Mouse (Mus musculus): ENCODE measurements around the gene Hemk1. TPM values are rescaled to one million over a fixed set of nuclear protein-coding genes. Genes with fewer than 3 reads are reported as not detected.

The Hemk1 gene
- polyA plus RNA-seq (2012; rRNA removed) = 22.0 TPM in 2 replicates

DNA sequence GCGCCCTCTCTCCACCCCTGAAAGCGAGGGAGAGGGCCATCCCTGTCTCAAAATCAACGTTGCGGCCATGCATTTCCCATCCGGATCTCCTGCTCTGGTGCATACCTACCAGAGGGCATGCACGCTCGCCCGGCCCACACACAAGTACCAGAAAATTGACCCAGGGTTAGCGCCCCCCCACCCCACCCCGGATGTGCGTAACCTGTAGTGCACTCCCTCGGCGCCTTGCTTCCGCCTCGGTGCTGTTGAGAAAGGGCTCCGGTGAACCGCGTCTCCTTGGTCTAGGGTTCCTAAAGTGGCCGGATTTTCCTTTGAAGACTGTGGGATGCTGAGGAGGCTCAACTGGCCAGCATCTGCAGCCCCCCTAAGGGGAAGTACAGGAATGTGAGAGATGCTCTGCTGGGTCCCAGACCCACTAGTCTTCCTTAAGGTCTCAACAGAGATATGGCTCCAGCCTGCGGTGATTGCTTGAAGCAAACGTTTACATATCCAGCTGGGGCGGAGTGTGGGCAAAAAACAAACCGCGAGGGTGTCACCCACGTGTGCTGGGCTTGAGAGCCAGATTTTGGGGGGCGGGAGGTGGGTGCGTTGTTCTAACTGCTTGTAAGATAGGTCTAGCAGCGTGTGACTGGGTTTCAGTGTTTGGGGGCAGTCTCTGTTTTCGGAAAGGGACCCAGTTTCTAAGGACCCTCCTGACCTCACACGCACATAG lies at the start of gene Hemk1:
Hemk1 (minus strand) TSS at position 179 of the 712 bp plus-strand sequence.
- Histone ChIP-seq H3K27me3 (ENCODE audit: control insufficient read depth, insufficient read depth, low read length) (no peaks in the 10 kb centered on the region), H3K4me3 (ENCODE audit: control insufficient read depth, low read depth, low read length) (peak within 1 kb of the TSS; percentile 98), H3K36me3 (ENCODE audit: control insufficient read depth, insufficient read depth, low read length) (peaks cover 1% of the 10 kb centered on the region; the same call in 1 of the 2 replicates), H3K4me1 (ENCODE audit: control insufficient read depth, insufficient read depth, low read length) (peaks cover 18% of the 10 kb centered on the region), H3K27ac (ENCODE audit: control insufficient read depth, insufficient read depth, low read depth, low read length) (peak within 1 kb of the TSS; percentile 86)
- no peak for TF ChIP-seq CTCF (IDR thresholded peaks at IDR 0.05; ENCODE audit: control insufficient read depth, insufficient read depth, insufficient replicate concordance, low read depth, low read length)
- peak; percentile 55; the same call in 1 of the 2 replicates for TF ChIP-seq POLR2A (IDR thresholded peaks at IDR 0.05; ENCODE audit: control insufficient read depth, low read depth, low read length)

DNA sequence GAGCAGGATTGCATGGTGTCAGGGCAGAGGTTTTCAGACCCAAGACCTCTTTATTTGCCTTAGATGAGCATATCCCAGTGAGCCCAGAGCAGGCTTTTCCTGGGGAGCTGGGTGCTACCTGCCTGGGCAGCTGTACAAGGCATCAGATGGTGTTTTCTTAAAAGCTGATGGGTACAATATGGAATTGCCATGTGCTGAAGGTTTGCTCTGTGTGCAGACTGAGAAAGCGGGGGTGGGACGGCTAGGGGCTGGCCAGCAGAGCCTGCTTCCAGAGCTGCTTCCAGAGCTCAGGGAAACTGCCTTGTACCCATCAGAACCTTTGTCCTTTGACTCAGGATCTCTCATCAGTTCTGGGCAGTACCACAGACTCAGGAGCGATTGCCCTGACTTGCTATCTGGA lies 49.6 kb upstream of the Hemk1 start:
- Histone ChIP-seq H3K36me3 (ENCODE audit: control insufficient read depth, insufficient read depth, low read length) (no peaks in the 10 kb centered on the region), H3K4me3 (ENCODE audit: control insufficient read depth, low read depth, low read length) (no peak overlapping the region), H3K4me1 (ENCODE audit: control insufficient read depth, insufficient read depth, low read length) (no peaks in the 10 kb centered on the region), H3K27ac (ENCODE audit: control insufficient read depth, insufficient read depth, low read depth, low read length) (no peak overlapping the region), H3K27me3 (ENCODE audit: control insufficient read depth, insufficient read depth, low read length) (no peaks in the 10 kb centered on the region)
- TF ChIP-seq CTCF (IDR thresholded peaks at IDR 0.05; ENCODE audit: control insufficient read depth, insufficient read depth, insufficient replicate concordance, low read depth, low read length) (no peak), POLR2A (IDR thresholded peaks at IDR 0.05; ENCODE audit: control insufficient read depth, low read depth, low read length) (no peak)

DNA sequence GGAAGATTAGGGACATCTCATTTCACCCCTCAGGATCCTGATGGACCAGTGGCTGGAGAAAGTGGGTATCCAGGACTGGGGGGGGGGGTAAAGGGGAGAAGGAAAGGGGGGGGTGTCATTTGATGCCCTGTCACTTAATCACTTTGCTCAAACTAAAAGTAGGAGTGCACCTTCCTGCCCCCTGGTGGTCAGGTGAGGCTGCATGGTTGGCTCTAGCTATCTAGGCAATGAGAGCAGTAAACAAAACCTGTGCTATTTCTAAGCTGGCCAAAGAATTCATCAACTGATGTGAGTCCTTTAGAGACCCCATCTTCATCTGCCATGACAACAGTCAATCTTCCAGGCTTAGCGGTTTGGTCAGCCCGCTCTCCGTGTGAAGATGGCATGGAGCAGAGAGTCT lies 48.6 kb upstream of the Hemk1 start:
- H3K36me3 ChIP-seq (ENCODE audit: control insufficient read depth, insufficient read depth, low read length) = no peaks in the 10 kb centered on the region
- H3K27me3 ChIP-seq (ENCODE audit: control insufficient read depth, insufficient read depth, low read length) = no peaks in the 10 kb centered on the region
- no peak overlapping the region for H3K27ac ChIP-seq (ENCODE audit: control insufficient read depth, insufficient read depth, low read depth, low read length)
- H3K4me3 ChIP-seq (ENCODE audit: control insufficient read depth, low read depth, low read length) = no peak overlapping the region
- no peaks in the 10 kb centered on the region for H3K4me1 ChIP-seq (ENCODE audit: control insufficient read depth, insufficient read depth, low read length)
- peak; percentile 29; the same call in 1 of the 2 replicates for TF ChIP-seq CTCF (IDR thresholded peaks at IDR 0.05; ENCODE audit: control insufficient read depth, insufficient read depth, insufficient replicate concordance, low read depth, low read length)
- TF ChIP-seq POLR2A (IDR thresholded peaks at IDR 0.05; ENCODE audit: control insufficient read depth, low read depth, low read length) = no peak

DNA sequence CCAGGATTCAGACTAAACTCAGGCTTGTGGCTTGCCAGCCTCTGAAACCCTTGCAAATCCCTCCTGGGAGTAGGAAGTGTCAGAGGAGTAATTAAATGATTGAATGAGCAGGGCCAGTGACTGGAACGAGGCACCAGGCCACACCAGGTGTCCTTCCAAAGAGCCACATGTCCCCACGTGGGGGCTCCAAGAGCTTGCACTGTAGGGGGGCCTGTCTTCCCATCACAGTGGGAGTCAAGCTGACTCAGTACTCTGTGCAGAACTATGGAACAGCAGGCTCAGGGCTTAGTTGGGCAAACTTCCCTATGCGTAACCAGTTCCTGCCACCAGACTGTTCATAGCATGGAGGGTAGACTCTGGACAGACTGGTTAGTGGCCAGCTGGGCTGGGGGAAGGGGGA lies 46.2 kb upstream of the Hemk1 start:
- Histone ChIP-seq H3K4me3 (ENCODE audit: control insufficient read depth, low read depth, low read length) (no peak overlapping the region), H3K27ac (ENCODE audit: control insufficient read depth, insufficient read depth, low read depth, low read length) (no peak overlapping the region), H3K27me3 (ENCODE audit: control insufficient read depth, insufficient read depth, low read length) (no peaks in the 10 kb centered on the region), H3K4me1 (ENCODE audit: control insufficient read depth, insufficient read depth, low read length) (no peaks in the 10 kb centered on the region), H3K36me3 (ENCODE audit: control insufficient read depth, insufficient read depth, low read length) (no peaks in the 10 kb centered on the region)
- TF ChIP-seq POLR2A (IDR thresholded peaks at IDR 0.05; ENCODE audit: control insufficient read depth, low read depth, low read length) (no peak), CTCF (IDR thresholded peaks at IDR 0.05; ENCODE audit: control insufficient read depth, insufficient read depth, insufficient replicate concordance, low read depth, low read length) (no peak)

DNA sequence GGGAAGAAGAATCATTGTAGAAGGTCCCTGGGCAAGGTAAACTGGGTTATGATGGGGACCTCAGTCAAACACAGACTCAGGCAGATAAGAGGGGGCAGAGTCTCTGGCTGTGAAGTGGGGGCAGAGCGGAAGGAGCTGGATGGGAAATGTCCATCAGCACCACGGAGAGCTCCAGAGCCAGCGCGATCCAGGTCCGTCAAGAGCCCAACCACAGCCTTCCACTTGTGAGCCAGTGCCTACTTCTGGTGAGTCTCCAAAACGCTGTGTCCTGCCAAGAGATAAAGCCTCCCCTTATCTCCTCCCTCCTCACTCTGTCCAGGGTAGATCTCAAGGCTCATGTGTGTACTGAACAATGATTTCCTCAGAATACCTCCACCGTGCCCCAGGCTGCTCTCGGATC lies 43.6 kb upstream of the Hemk1 start:
- H3K36me3 ChIP-seq (ENCODE audit: control insufficient read depth, insufficient read depth, low read length) = no peaks in the 10 kb centered on the region
- no peaks in the 10 kb centered on the region for H3K4me1 ChIP-seq (ENCODE audit: control insufficient read depth, insufficient read depth, low read length)
- H3K27ac ChIP-seq (ENCODE audit: control insufficient read depth, insufficient read depth, low read depth, low read length) = no peak overlapping the region
- TF ChIP-seq POLR2A (IDR thresholded peaks at IDR 0.05; ENCODE audit: control insufficient read depth, low read depth, low read length) (no peak), CTCF (IDR thresholded peaks at IDR 0.05; ENCODE audit: control insufficient read depth, insufficient read depth, insufficient replicate concordance, low read depth, low read length) (no peak)
- H3K27me3 ChIP-seq (ENCODE audit: control insufficient read depth, insufficient read depth, low read length) = no peaks in the 10 kb centered on the region
- H3K4me3 ChIP-seq (ENCODE audit: control insufficient read depth, low read depth, low read length) = no peak overlapping the region

DNA sequence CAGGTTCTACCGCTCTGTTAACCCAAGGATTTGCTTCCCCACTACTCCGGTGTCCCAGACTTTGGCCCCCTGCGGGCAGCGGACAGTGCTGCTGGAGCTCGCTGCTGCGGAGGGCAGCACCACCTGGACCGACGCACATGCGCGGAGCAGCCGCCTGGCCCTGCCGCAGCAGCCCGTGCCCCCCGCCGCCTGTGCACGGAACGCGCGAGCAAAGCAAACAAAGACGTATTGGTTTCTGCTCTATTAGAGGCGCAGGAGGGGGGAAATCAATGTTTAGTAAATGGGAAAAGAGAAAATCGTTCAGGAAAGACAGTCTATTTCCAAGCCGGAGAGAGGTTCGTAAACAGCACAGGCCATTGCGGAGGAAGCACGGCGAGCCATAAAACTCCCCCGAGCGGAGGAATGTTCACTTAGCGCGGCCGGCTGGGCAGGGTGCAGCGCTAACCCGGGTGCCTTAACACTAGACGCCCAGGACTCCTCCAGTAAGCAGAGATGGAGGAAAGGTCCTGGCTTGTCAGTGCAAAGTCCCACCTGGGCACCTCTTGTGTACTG lies 39.9 kb upstream of the Hemk1 start:
- Histone ChIP-seq H3K27me3 (ENCODE audit: control insufficient read depth, insufficient read depth, low read length) (no peaks in the 10 kb centered on the region), H3K4me3 (ENCODE audit: control insufficient read depth, low read depth, low read length) (peak overlapping the region; percentile 56), H3K27ac (ENCODE audit: control insufficient read depth, insufficient read depth, low read depth, low read length) (no peak overlapping the region), H3K36me3 (ENCODE audit: control insufficient read depth, insufficient read depth, low read length) (no peaks in the 10 kb centered on the region), H3K4me1 (ENCODE audit: control insufficient read depth, insufficient read depth, low read length) (peaks cover 4% of the 10 kb centered on the region)
- TF ChIP-seq CTCF (IDR thresholded peaks at IDR 0.05; ENCODE audit: control insufficient read depth, insufficient read depth, insufficient replicate concordance, low read depth, low read length) = no peak
- TF ChIP-seq POLR2A (IDR thresholded peaks at IDR 0.05; ENCODE audit: control insufficient read depth, low read depth, low read length) = no peak

DNA sequence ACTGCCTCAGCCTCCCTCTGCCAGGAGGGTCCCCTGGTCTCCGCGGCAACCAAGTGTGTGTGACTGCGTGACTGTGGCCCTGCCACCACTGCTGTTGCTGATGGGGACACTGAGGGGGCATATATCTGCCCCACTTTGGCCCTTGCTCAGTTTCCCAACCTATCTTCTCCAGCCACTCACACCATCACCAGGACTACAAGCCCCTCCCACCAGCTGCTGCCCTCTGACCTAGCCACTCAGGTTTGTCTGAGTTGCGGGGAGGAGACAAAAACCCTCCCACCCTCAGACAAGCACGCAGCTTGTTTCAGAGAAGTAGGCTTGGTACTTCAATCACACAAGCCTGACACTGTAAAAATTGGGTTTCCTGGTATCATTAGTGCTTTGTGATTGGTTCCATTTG lies 37.3 kb upstream of the Hemk1 start:
- Histone ChIP-seq H3K4me1 (ENCODE audit: control insufficient read depth, insufficient read depth, low read length) (peaks cover 4% of the 10 kb centered on the region), H3K27ac (ENCODE audit: control insufficient read depth, insufficient read depth, low read depth, low read length) (no peak overlapping the region), H3K27me3 (ENCODE audit: control insufficient read depth, insufficient read depth, low read length) (no peaks in the 10 kb centered on the region), H3K4me3 (ENCODE audit: control insufficient read depth, low read depth, low read length) (no peak overlapping the region), H3K36me3 (ENCODE audit: control insufficient read depth, insufficient read depth, low read length) (no peaks in the 10 kb centered on the region)
- no peak for TF ChIP-seq CTCF (IDR thresholded peaks at IDR 0.05; ENCODE audit: control insufficient read depth, insufficient read depth, insufficient replicate concordance, low read depth, low read length)
- no peak for TF ChIP-seq POLR2A (IDR thresholded peaks at IDR 0.05; ENCODE audit: control insufficient read depth, low read depth, low read length)

All from testis, adult 2 months (tissue).